Mouse (Mus musculus) ES-Bruce4 (cell line): ENCODE results near the gene Igf1r.

ENCODE experiments used
- CTCF ChIP-seq: IDR thresholded peaks from one replicate; pipeline ENCODE4 v1.8.1; 2011; ENCODE audit warnings: low read depth, low read length
- POLR2A ChIP-seq: IDR thresholded peaks from one replicate; pipeline ENCODE4 v1.8.1; 2011; ENCODE audit warnings: low read length; ENCODE audit not compliant: insufficient read depth

DNA sequence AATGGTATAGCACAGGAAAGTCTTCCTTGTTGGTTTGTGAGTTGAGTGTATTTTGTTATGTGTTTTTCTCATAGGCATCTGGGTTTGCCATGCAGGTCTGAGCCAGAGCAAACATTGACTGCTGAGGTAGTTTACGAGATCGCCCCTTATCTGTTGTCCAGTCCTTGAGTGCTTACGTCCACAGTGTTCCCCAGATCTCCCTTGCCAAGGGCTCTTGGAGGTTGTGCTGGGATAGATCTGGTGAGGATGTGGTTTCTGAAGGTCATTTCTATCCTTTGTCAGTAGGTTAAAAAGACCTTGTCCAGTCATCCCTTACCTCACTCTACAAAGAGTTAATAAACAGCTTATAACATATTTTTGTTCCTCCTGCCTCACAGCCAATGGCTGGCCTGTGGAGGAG is 62.8 kb downstream of the Igf1r start:
- TF ChIP-seq CTCF (no peak), POLR2A (no peak)
